Mouse (Mus musculus): ENCODE data around the gene Rnf135.
"Not testable (repeated sequence)": the region's sequence is repeated elsewhere in the genome, so short reads cannot be mapped to it uniquely, and the experiment has no call there.

Rnf135 gene

DNA sequence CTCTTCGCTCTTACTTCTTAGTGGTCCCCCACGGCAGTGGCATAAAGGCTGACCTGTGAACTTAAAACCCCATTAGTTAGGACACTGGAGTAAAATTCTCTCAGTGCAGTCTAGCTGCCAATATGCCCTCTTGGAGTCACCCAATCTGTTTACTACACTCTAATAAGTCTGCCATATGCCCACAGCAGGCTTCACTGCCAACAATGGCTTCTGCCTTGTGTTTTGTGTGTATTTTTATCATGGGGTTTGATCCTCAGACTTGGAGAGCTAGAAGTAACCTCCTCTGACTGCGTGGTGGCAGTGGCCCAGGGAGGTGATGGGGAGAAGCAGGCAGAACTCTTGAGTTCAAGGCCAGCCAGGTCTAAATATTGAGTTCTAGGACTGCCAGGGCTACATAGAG, 20.4 kb downstream of the Rnf135 start:
- no peak for DNase-seq

DNA sequence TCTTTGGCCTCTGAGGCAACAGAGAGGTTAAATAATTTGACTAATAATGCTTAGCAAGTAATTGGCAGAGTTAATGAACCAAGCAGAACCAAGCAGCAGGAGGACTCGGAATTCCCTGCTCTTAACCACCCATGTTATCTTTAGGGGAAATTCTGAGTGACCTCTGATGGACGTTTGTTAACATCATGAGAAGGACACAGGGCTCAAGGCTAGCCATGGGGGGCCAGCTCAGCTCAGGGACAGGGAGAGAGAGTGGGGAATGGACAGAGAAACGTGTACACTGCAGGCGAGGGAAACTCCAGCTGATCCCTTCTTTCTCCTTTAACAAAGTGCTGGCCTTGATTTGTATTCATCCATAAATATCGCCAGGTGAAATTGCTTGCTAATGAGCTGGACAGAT, 21.3 kb downstream of the Rnf135 start:
- DNase-seq = no peak

DNA sequence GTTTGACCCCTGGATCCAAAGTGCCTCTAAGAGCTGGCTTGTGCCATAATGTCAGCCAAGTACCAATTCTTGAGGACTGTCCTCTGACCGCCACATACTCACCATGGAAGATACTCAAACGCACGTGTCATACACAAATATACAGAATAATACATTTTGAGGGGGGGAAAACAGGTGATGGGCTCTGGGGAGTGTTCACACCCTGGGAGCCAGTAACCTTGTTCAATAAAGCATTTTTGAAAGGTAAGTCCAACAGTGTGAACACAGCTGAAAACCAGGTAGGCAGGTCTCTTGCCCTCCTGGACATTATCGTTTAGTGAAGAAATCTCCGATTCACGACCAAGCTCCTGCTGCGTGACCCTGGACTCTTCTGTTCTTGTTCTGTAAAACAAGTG, 24.8 kb downstream of the Rnf135 start:
- no peak for DNase-seq

GRCm38 (mm10) chr11:80208860-80209800, 25.5 kb downstream of the Rnf135 start, which contains the start of gene Rhot1:
Rhot1 (plus strand) TSS chr11:80209019.
- DNase-seq = peak; percentile 91

DNA sequence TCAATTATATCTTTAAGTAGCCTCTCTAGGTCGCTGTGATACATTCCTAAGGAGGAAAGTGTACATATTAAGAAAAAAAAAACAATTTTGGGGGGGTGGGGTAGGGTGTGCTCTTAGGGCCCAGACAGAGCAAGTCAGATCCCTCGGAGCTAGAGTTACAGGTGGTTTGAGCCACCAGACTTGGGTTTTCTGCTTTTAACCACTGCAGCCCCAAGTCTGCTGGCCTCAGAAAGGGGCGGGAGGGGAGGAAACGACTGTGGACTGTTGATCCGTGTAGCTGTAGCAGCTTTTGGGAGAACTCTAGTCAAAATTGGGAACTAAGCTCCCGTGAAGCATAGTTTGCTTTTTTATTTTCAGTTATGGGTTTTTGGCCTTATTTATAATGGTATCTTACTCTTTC, 26.7 kb downstream of the Rnf135 start:
- no peak for DNase-seq

DNA sequence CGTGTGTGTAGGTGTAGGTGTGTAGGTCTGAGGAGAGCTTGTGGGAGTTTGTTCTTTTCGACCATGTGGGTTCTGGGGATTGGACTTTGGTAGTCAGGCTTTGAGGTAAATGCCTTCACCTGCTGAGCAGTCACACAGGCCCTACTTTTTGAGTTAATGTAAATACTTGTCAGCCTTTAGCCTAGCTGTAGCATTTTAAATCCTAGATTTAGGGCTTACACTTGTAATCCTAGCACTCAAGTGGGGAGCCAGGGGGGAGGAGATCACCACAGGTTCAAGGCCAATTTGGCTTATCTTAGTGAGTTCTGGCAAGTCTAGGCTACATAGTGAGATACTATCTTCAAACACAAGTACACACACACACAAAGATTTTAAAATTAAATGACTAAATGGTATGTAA, 28.6 kb downstream of the Rnf135 start:
- no peak for DNase-seq

GRCm38 (mm10) chr11:80215291-80215690, 31.6 kb downstream of the Rnf135 start:
- no peak for DNase-seq

DNA sequence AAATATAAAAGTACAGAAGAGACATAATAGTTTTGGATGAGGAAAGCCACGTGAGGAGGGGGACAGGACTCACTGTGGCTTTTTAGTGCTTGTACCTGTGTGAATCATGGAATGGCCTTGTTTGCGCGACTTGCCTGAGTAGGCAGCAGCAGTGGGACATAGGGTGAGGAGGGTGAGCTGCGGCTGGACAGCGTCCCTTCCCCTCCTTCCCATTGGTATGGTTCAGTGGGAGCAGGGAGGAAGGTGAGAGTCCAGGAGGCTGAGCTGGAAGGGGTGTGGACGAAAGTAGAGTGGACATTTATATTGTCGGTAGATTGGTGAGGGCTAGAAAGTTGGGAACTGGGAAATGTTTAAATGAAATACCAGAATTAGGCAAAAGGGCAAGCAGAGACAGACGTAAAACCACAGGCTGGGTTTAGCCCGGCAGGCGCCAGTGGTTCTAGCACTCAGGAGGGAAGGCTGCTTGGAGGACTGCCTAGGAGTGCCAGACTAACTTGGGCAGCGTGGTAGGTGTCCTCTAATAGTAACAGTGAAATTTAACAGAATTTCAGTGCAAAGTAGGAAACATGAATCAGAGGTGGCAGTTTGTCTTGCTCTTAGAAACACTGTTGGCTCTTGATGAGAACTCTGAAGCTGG, 35.1 kb downstream of the Rnf135 start:
- no peak for DNase-seq

- not testable (repeated sequence) for DNase-seq
Observed at GRCm38 (mm10) chr11:80230066-80230465, 46.4 kb downstream of the Rnf135 start.

DNA sequence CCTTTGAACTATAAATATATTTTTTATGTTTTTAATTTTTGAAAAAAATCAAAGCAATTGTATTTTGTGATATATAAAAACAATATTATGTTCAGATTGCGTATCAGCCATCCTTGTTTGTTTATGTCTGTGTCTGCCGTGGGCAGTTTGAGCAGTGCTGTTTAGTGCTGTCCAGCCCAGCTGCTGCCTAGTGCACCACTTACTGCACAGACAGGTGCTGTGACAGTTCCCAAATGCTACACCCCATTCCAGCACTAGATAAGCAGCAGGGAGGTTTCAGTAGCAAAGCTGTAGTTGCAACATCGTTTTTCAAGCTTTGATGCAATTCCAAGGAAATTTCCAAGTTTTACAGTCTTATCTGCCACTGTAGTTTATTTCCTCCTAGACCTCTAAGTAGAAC, 53.6 kb downstream of the Rnf135 start:
- DNase-seq = no peak

- no peak for DNase-seq
Observed at GRCm38 (mm10) chr11:80238306-80238705, 54.7 kb downstream of the Rnf135 start.

- no peak for DNase-seq
Observed at GRCm38 (mm10) chr11:80247026-80247425, 63.4 kb downstream of the Rnf135 start.

- DNase-seq = no peak
Observed at GRCm38 (mm10) chr11:80248531-80248930, 64.9 kb downstream of the Rnf135 start.
